Mouse (Mus musculus): ENCODE data around the gene Glrp1. TPM values are rescaled to one million over a fixed set of nuclear protein-coding genes. Genes with fewer than 3 reads are reported as not detected.

Gene Glrp1
- polyA plus RNA-seq, 1 experiment from 2014 or later: not detected

DNA sequence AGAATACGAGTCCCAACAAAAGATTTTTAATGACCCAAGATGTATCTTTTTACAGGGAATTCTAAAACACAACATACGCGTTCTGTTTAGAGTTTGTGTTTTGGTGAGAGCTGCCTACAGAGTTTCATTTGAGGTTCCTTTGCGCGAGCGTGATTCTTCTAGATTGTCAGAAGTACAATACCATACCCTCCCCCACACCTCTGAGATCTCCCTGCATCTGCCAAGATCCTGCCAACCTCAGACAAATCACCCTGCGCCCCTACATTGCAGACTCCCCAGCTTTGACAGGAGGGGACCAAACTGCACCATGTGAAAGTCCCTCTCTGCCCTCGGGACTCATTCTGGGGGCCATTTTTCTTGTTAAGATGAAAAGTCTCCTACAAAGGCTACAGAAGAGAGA lies 29.3 kb downstream of the Glrp1 start:
- H3K9ac ChIP-seq (ENCODE audit: low read depth, low read length): no peak overlapping the region
- no peak overlapping the region for H3K4me2 ChIP-seq (replicated peaks; ENCODE audit: low read depth)
- H3K27ac ChIP-seq (ENCODE audit: low read depth, low read length): no peak overlapping the region
- TF ChIP-seq CTCF (IDR thresholded peaks at IDR 0.05; ENCODE audit: low read depth): no peak
- peaks cover 7% of the 10 kb centered on the region; the same call in 1 of the 2 replicates for H3K4me1 ChIP-seq (replicated peaks; ENCODE audit: control insufficient read depth, insufficient read depth, low read length)
- WGBS: 89% methylated on average over 8 of the region's 8 CpGs
- ATAC-seq: no peak
- no peak overlapping the region for H3K4me3 ChIP-seq (ENCODE audit: low read depth, low read length)
- no peaks in the 10 kb centered on the region for H3K9me3 ChIP-seq (ENCODE audit: control insufficient read depth)
- no peaks in the 10 kb centered on the region for H3K27me3 ChIP-seq (replicated peaks; ENCODE audit: control insufficient read depth, insufficient read depth, low read length)
- no peaks in the 10 kb centered on the region for H3K36me3 ChIP-seq (ENCODE audit: control insufficient read depth, insufficient read depth)

DNA sequence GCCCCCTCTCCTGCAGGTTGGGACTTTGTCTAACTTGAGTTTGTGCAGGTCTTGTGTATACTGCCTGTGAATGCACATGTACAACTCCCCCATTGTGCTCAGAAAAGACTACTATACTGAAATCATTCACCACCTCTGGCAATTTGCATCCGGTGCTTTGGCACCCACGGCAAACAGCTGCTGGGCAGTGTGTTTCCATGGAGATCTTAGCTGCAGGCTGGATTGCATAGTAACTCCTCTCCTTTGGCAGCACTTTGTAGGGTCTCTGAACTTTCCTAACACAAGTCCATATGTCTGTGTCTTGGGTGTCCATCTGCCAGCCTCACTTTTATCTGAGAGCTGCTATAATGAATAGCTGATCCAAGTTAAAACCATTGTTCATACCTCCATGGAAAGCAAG lies 31.7 kb downstream of the Glrp1 start:
- 37% methylated on average over 2 of the region's 2 CpGs for WGBS
- Histone ChIP-seq H3K27ac (ENCODE audit: low read depth, low read length) (no peak overlapping the region), H3K4me1 (replicated peaks; ENCODE audit: control insufficient read depth, insufficient read depth, low read length) (peaks cover 10% of the 10 kb centered on the region; the same call in 1 of the 2 replicates), H3K4me2 (replicated peaks; ENCODE audit: low read depth) (no peak overlapping the region), H3K4me3 (ENCODE audit: low read depth, low read length) (no peak overlapping the region), H3K9ac (ENCODE audit: low read depth, low read length) (no peak overlapping the region), H3K27me3 (replicated peaks; ENCODE audit: control insufficient read depth, insufficient read depth, low read length) (no peaks in the 10 kb centered on the region), H3K36me3 (ENCODE audit: control insufficient read depth, insufficient read depth) (no peaks in the 10 kb centered on the region), H3K9me3 (ENCODE audit: control insufficient read depth) (no peaks in the 10 kb centered on the region)
- TF ChIP-seq CTCF (IDR thresholded peaks at IDR 0.05; ENCODE audit: low read depth): no peak
- ATAC-seq: no peak

DNA sequence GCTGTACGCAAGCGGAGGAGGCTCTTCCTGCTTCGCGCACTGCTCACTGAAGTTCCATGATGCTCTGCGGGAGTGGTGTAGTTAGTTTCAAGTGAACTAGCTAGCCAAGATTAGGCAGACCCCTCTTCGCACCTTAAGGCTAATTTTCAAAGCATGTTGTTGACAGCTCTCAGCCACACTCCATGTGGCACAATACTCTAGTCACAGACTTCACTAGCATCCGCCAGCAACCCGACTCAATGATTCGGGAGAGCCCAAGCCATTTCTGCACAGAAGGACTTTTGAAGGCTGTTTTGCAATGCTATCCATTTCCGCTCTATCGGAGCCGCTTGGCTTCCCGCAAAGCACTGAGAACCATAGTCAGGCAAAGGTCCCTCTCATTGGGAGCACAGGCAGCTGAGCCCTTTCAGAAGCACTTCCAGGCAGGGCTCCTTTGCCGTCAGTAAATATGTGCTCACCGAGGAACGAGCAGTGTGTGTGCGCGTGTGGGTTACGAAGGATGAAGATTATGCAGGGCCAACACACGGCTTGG lies 33.2 kb downstream of the Glrp1 start:
- 94% methylated on average over 20 of the region's 20 CpGs for WGBS
- H3K36me3 ChIP-seq (ENCODE audit: control insufficient read depth, insufficient read depth): no peaks in the 10 kb centered on the region
- no peak overlapping the region for H3K27ac ChIP-seq (ENCODE audit: low read depth, low read length)
- H3K9ac ChIP-seq (ENCODE audit: low read depth, low read length): no peak overlapping the region
- H3K9me3 ChIP-seq (ENCODE audit: control insufficient read depth): no peaks in the 10 kb centered on the region
- H3K4me1 ChIP-seq (replicated peaks; ENCODE audit: control insufficient read depth, insufficient read depth, low read length): peaks cover 10% of the 10 kb centered on the region; the same call in 1 of the 2 replicates
- no peaks in the 10 kb centered on the region for H3K27me3 ChIP-seq (replicated peaks; ENCODE audit: control insufficient read depth, insufficient read depth, low read length)
- no peak for ATAC-seq
- no peak overlapping the region for H3K4me2 ChIP-seq (replicated peaks; ENCODE audit: low read depth)
- no peak for TF ChIP-seq CTCF (IDR thresholded peaks at IDR 0.05; ENCODE audit: low read depth)
- no peak overlapping the region for H3K4me3 ChIP-seq (ENCODE audit: low read depth, low read length)

DNA sequence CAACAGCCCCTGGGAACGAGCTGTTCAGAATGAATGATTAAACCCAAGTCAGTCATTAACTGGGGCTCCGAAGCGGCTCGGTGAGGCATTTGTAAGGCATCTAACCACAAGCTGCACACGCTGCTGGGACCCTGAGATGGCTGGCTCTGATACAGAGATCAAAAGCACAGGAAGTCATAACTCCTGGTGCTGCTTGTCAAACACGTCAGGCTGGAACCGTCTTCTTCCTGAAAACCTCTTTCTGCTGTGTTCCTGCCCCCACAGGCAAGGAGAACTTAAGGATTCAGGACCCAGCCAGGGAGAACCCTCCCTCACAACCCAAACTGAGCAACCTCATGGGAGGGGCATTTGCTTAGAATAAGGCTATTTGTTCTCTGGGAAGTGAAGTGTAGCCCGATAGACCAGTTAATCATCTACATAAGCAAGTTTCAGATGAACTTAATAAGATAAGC lies 34.3 kb downstream of the Glrp1 start:
- peaks cover 10% of the 10 kb centered on the region; the same call in 1 of the 2 replicates for H3K4me1 ChIP-seq (replicated peaks; ENCODE audit: control insufficient read depth, insufficient read depth, low read length)
- WGBS: 8% methylated on average over 8 of the region's 8 CpGs
- H3K36me3 ChIP-seq (ENCODE audit: control insufficient read depth, insufficient read depth): no peaks in the 10 kb centered on the region
- H3K4me2 ChIP-seq (replicated peaks; ENCODE audit: low read depth): 0 out of 2 replicates have a peak overlapping the region, but pooled peaks have one; percentile 4
- H3K27ac ChIP-seq (ENCODE audit: low read depth, low read length): no peak overlapping the region
- H3K9me3 ChIP-seq (ENCODE audit: control insufficient read depth): no peaks in the 10 kb centered on the region
- no peak overlapping the region for H3K9ac ChIP-seq (ENCODE audit: low read depth, low read length)
- no peaks in the 10 kb centered on the region for H3K27me3 ChIP-seq (replicated peaks; ENCODE audit: control insufficient read depth, insufficient read depth, low read length)
- no peak for TF ChIP-seq CTCF (IDR thresholded peaks at IDR 0.05; ENCODE audit: low read depth)
- H3K4me3 ChIP-seq (ENCODE audit: low read depth, low read length): no peak overlapping the region
- ATAC-seq: 0 out of 2 replicates have a peak, but pooled peaks have one; percentile 22

DNA sequence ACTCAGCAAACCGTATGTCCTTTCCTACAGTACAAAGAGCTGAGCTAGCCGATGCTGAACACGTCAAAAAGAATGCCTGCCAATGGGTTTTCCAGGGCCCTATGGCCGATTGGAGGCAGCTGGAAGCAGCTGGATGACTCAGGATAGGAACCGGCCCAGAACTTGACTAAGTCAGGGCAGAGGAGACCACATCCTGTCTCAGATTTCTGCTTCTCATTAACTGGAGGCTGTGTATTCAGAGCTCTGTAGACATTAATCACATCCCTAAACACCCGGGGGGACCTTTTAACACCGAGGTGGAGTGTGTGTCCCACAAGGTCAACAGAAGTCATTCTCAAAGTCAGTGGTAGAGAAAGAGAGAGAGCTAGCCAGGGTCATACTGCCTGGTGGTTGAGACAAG lies 35.3 kb downstream of the Glrp1 start:
- WGBS: 30% methylated on average over 7 of the region's 7 CpGs
- Histone ChIP-seq H3K4me2 (replicated peaks; ENCODE audit: low read depth) (no peak overlapping the region), H3K36me3 (ENCODE audit: control insufficient read depth, insufficient read depth) (no peaks in the 10 kb centered on the region), H3K4me3 (ENCODE audit: low read depth, low read length) (no peak overlapping the region), H3K27me3 (replicated peaks; ENCODE audit: control insufficient read depth, insufficient read depth, low read length) (no peaks in the 10 kb centered on the region), H3K9ac (ENCODE audit: low read depth, low read length) (no peak overlapping the region), H3K4me1 (replicated peaks; ENCODE audit: control insufficient read depth, insufficient read depth, low read length) (peaks cover 10% of the 10 kb centered on the region; the same call in 1 of the 2 replicates), H3K27ac (ENCODE audit: low read depth, low read length) (no peak overlapping the region), H3K9me3 (ENCODE audit: control insufficient read depth) (no peaks in the 10 kb centered on the region)
- no peak for TF ChIP-seq CTCF (IDR thresholded peaks at IDR 0.05; ENCODE audit: low read depth)
- 0 out of 2 replicates have a peak, but pooled peaks have one; percentile 25 for ATAC-seq

DNA sequence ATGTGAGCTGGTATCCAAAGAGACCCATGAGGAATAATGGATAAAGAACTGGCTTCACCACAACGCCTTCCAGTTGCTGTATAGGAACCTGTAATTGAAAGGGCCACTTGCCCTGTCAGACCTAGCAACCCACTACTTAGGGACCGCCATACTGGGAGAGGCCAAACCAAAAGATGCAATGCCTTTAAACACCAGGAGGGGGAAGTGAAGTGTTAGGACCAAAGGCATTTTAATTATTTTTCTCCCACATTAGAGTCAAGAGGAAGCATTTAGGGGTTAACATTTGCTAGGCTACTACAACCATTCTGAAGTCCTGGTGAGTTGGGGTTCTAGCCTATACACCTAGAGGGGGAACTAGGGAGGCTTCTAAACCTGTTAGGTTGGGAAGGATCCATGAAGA lies 36.0 kb downstream of the Glrp1 start:
- no peaks in the 10 kb centered on the region for H3K36me3 ChIP-seq (ENCODE audit: control insufficient read depth, insufficient read depth)
- ATAC-seq: no peak
- no peaks in the 10 kb centered on the region for H3K9me3 ChIP-seq (ENCODE audit: control insufficient read depth)
- peaks cover 10% of the 10 kb centered on the region; the same call in 1 of the 2 replicates for H3K4me1 ChIP-seq (replicated peaks; ENCODE audit: control insufficient read depth, insufficient read depth, low read length)
- no peak overlapping the region for H3K9ac ChIP-seq (ENCODE audit: low read depth, low read length)
- TF ChIP-seq CTCF (IDR thresholded peaks at IDR 0.05; ENCODE audit: low read depth): peak; percentile 64
- H3K4me3 ChIP-seq (ENCODE audit: low read depth, low read length): no peak overlapping the region
- H3K27me3 ChIP-seq (replicated peaks; ENCODE audit: control insufficient read depth, insufficient read depth, low read length): no peaks in the 10 kb centered on the region
- H3K27ac ChIP-seq (ENCODE audit: low read depth, low read length): no peak overlapping the region
- H3K4me2 ChIP-seq (replicated peaks; ENCODE audit: low read depth): no peak overlapping the region
- 93% methylated on average over 2 of the region's 2 CpGs for WGBS
